Mouse (Mus musculus) thymus, adult 2 months (tissue): ENCODE results near the gene Dcst1.

Experiments used
- CTCF ChIP-seq: fragments of 200-500 bp; IDR thresholded peaks from 2 replicates; pipeline ENCODE4 v1.5.1; 2012; ENCODE audit warnings: mild to moderate bottlenecking, control low read depth, low read length, moderate library complexity, borderline replicate concordance; ENCODE audit not compliant: control insufficient read depth, poor library complexity, insufficient read depth; ENCODE audit errors: extremely low read depth
- POLR2A ChIP-seq: fragments of 200-500 bp; IDR thresholded peaks from 2 replicates; pipeline ENCODE4 v1.6.1; 2012; ENCODE audit warnings: mild to moderate bottlenecking, low read length, control low read depth, moderate library complexity; ENCODE audit not compliant: control insufficient read depth, poor library complexity, insufficient read depth; ENCODE audit errors: extremely low read depth

GRCm38 (mm10) chr3:89351271-89351670, 13.8 kb downstream of the Dcst1 start:
- no peak for TF ChIP-seq CTCF
- TF ChIP-seq POLR2A, result no peak
